Mouse (Mus musculus): Measurements from ENCODE around the gene Fam234a. TPM values are rescaled to one million over a fixed set of nuclear protein-coding genes. Genes with fewer than 3 reads are reported as not detected.

The Fam234a gene
- polyA plus RNA-seq, 1 experiment from 2014 or later: 30.8 TPM

- H3K27ac ChIP-seq: peak within 1 kb of the TSS; percentile 98
- ATAC-seq (ENCODE audit: low FRiP score): peak; percentile 97
- under 1% methylated on average over 43 of the region's 43 CpGs for WGBS
- peaks cover 19% of the 10 kb centered on the region for H3K4me1 ChIP-seq (replicated peaks)
- H3K27me3 ChIP-seq: 0 out of 2 replicates have a peak, but pooled peaks cover 7% of the 10 kb centered on the region
- peak within 1 kb of the TSS; percentile 86 for H3K4me2 ChIP-seq
- peak within 1 kb of the TSS; percentile 97 for H3K4me3 ChIP-seq
- H3K9ac ChIP-seq: peak within 1 kb of the TSS; percentile 97
- H3K36me3 ChIP-seq: peaks cover 16% of the 10 kb centered on the region
- no peaks in the 10 kb centered on the region for H3K9me3 ChIP-seq
These were observed 8.7 kb upstream of the Fam234a start, which contains the start of gene Luc7l for GRCm38 (mm10) chr17:26252539-26253251. Luc7l (plus strand) TSS chr17:26252896.

- 50% methylated on average over 4 of the region's 4 CpGs for WGBS
- Histone ChIP-seq H3K4me3 (peak overlapping the region; percentile 97), H3K4me2 (peak overlapping the region; percentile 86), H3K36me3 (peaks cover 9% of the 10 kb centered on the region), H3K9ac (no peak overlapping the region), H3K9me3 (no peaks in the 10 kb centered on the region), H3K4me1 (replicated peaks) (peaks cover 19% of the 10 kb centered on the region), H3K27ac (peak overlapping the region; percentile 98), H3K27me3 (0 out of 2 replicates have a peak, but pooled peaks cover 10% of the 10 kb centered on the region)
- no peak for ATAC-seq (ENCODE audit: low FRiP score)
These were observed 8.0 kb upstream of the Fam234a start for GRCm38 (mm10) chr17:26251886-26252538.

DNA sequence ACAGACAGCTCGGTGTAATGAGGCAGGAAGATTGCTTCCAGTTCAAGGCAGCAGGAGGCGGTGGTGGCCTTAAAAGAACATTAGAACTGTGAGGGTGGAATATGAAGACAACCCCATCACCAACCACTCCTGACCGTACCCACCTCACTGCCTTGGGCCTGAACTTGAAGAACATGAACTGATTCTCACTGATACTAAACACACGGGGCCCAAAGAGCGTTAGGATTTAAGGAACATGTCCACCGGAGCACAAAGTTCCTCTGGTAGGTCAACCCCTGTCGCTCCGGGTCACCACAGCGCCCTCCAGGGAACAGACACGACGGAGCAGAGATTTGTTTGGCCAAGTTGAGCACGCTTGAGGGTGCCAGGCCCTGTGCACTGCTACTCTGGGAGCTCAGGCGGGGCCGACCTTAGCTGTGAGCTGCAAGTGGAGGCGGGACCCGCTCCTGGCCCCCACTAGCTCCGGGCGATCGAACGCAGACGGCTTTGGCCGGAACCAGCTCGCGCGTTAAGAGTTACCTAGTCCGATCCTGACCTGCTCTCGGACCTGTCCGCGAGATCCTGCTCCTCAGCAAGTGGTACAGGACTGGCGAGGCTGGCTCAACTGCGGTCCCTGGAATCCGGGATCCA lies 456 bp downstream of the Fam234a start:
- Histone ChIP-seq H3K4me2 (peak overlapping the region; percentile 84), H3K4me3 (peak overlapping the region; percentile 75), H3K9me3 (no peaks in the 10 kb centered on the region), H3K36me3 (no peaks in the 10 kb centered on the region), H3K4me1 (replicated peaks) (peaks cover 23% of the 10 kb centered on the region), H3K9ac (peak overlapping the region; percentile 88), H3K27ac (peak overlapping the region; percentile 85), H3K27me3 (0 out of 2 replicates have a peak, but pooled peaks cover 6% of the 10 kb centered on the region)
- peak; percentile 85 for ATAC-seq (ENCODE audit: low FRiP score)
- WGBS: 1% methylated on average over 31 of the region's 32 CpGs

DNA sequence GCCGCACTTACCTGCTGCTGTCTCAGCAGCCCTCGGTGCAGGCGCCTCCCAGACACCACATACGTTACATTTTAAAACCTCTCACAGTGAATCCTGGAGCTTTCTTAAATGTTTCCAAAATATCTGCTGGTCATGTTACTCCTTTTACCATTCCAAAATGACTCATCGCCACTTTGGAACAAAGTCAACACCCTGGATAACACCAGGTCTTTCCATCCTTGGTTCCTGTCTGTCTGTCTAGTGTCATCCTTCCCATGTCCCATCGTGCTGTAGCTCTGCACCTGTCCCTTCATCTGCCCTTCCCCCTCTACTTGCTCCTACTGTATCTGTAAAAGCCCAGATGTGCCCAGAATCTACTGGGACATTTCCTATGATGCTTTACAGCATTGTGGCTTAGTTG lies 3.1 kb downstream of the Fam234a start:
- H3K9ac ChIP-seq: no peak overlapping the region

GRCm38 (mm10) chr17:26240120-26240790 lies 3.8 kb downstream of the Fam234a start:
- 90% methylated on average over 6 of the region's 6 CpGs for WGBS
- H3K4me1 ChIP-seq (replicated peaks): peaks cover 26% of the 10 kb centered on the region
- H3K27me3 ChIP-seq: no peaks in the 10 kb centered on the region
- no peaks in the 10 kb centered on the region for H3K36me3 ChIP-seq
- no peak overlapping the region for H3K4me3 ChIP-seq
- no peaks in the 10 kb centered on the region for H3K9me3 ChIP-seq
- H3K9ac ChIP-seq: no peak overlapping the region
- H3K4me2 ChIP-seq: no peak overlapping the region
- no peak for ATAC-seq (ENCODE audit: low FRiP score)
- H3K27ac ChIP-seq: no peak overlapping the region

More for the DNA sequence above, 3.1 kb downstream of the Fam234a start:
- no peak overlapping the region for H3K4me2 ChIP-seq
- H3K27me3 ChIP-seq: no peaks in the 10 kb centered on the region
- no peak overlapping the region for H3K27ac ChIP-seq
- 83% methylated on average over 6 of the region's 6 CpGs for WGBS
- no peaks in the 10 kb centered on the region for H3K9me3 ChIP-seq
- H3K4me3 ChIP-seq: no peak overlapping the region
- H3K4me1 ChIP-seq (replicated peaks): peaks cover 23% of the 10 kb centered on the region
- ATAC-seq (ENCODE audit: low FRiP score): no peak
- H3K36me3 ChIP-seq: no peaks in the 10 kb centered on the region

- Histone ChIP-seq H3K9me3 (no peaks in the 10 kb centered on the region), H3K4me2 (no peak overlapping the region), H3K36me3 (no peaks in the 10 kb centered on the region), H3K9ac (no peak overlapping the region), H3K4me3 (no peak overlapping the region), H3K4me1 (replicated peaks) (peaks cover 30% of the 10 kb centered on the region), H3K27me3 (no peaks in the 10 kb centered on the region), H3K27ac (no peak overlapping the region)
- no peak for ATAC-seq (ENCODE audit: low FRiP score)
- WGBS: 68% methylated on average over 2 of the region's 2 CpGs
These were observed 4.5 kb downstream of the Fam234a start for GRCm38 (mm10) chr17:26239551-26239950.

DNA sequence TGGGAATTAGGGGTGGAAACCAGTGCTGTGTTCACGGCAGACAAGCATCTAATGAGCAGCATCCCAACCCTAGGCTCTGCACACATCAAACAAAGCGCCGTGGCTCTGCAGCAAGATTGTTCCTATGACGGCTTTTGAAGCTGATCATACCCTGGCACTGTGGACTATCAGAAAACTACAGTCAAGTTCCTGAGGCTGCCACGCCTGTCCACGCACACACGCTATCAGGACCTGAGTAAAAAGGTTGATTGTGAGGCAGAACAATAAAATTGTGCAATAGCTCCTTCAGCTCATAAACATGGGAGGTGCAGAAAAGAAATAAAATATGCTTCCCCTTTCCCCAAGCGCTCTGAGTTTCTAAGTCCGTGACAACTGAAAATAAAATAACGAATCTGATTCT lies 6.4 kb downstream of the Fam234a start:
- Histone ChIP-seq H3K4me2 (no peak overlapping the region), H3K27me3 (no peaks in the 10 kb centered on the region), H3K9me3 (no peaks in the 10 kb centered on the region), H3K36me3 (no peaks in the 10 kb centered on the region), H3K4me1 (replicated peaks) (peaks cover 22% of the 10 kb centered on the region), H3K9ac (no peak overlapping the region), H3K27ac (no peak overlapping the region), H3K4me3 (no peak overlapping the region)
- ATAC-seq (ENCODE audit: low FRiP score): no peak
- 88% methylated on average over 10 of the region's 10 CpGs for WGBS

DNA sequence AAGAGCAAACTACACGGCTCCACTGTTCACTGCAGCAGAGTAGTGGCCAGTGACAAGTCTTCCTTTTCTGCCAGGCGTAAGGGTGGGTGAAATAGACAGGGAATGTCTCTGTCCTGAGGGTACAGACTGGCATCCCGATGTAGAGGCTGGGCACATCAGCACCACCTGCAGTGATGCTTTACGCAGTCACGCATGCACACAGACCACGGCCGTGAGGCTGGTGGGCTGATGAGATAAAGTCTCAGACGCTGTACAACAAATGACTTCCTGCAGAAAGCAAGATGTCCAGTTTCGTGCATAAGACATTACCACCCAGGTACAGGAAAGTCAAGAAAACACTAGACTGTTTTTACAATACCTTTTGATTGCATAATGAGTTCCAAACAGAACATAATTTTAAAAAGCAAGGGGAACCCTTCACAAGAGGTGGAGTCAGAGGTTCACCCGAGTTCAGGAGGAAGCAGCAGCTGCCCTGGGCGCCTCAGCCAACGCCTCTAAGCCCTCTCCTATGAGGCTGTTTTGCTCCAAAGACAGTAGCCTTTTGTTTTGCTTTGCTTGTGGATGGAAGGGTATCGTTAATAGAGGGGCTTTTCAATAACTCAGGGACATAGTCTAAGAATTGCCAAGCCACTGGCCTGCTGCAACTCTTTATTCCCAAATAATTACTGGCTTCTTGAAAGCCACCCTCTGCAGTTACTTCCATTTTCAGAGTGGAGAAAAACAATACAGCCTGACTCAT lies 8.8 kb downstream of the Fam234a start:
- 0 out of 2 replicates have a peak overlapping the region, but pooled peaks have one; percentile 2 for H3K9ac ChIP-seq
- H3K4me3 ChIP-seq: no peak overlapping the region
- H3K36me3 ChIP-seq: no peaks in the 10 kb centered on the region
- no peaks in the 10 kb centered on the region for H3K27me3 ChIP-seq
- 56% methylated on average over 13 of the region's 13 CpGs for WGBS
- no peaks in the 10 kb centered on the region for H3K9me3 ChIP-seq
- no peak overlapping the region for H3K27ac ChIP-seq
- peaks cover 10% of the 10 kb centered on the region for H3K4me1 ChIP-seq (replicated peaks)
- no peak overlapping the region for H3K4me2 ChIP-seq
- ATAC-seq (ENCODE audit: low FRiP score): no peak

GRCm38 (mm10) chr17:26234386-26234785 lies 9.7 kb downstream of the Fam234a start:
- H3K27ac ChIP-seq: no peak overlapping the region
- no peak overlapping the region for H3K4me3 ChIP-seq
- H3K36me3 ChIP-seq: no peaks in the 10 kb centered on the region
- no peaks in the 10 kb centered on the region for H3K27me3 ChIP-seq
- ATAC-seq (ENCODE audit: low FRiP score): no peak
- H3K4me2 ChIP-seq: no peak overlapping the region
- H3K9ac ChIP-seq: no peak overlapping the region
- peaks cover 7% of the 10 kb centered on the region for H3K4me1 ChIP-seq (replicated peaks)
- 94% methylated on average over 8 of the region's 8 CpGs for WGBS
- H3K9me3 ChIP-seq: no peaks in the 10 kb centered on the region

GRCm38 (mm10) chr17:26232863-26233262 lies 11.2 kb downstream of the Fam234a start:
- H3K36me3 ChIP-seq: no peaks in the 10 kb centered on the region
- no peak overlapping the region for H3K4me3 ChIP-seq
- no peak overlapping the region for H3K27ac ChIP-seq
- no peak for ATAC-seq (ENCODE audit: low FRiP score)
- WGBS: 75% methylated on average over 8 of the region's 8 CpGs
- H3K4me1 ChIP-seq (replicated peaks): peaks cover 7% of the 10 kb centered on the region
- H3K27me3 ChIP-seq: no peaks in the 10 kb centered on the region
- H3K9ac ChIP-seq: no peak overlapping the region
- H3K9me3 ChIP-seq: no peaks in the 10 kb centered on the region
- H3K4me2 ChIP-seq: no peak overlapping the region

DNA sequence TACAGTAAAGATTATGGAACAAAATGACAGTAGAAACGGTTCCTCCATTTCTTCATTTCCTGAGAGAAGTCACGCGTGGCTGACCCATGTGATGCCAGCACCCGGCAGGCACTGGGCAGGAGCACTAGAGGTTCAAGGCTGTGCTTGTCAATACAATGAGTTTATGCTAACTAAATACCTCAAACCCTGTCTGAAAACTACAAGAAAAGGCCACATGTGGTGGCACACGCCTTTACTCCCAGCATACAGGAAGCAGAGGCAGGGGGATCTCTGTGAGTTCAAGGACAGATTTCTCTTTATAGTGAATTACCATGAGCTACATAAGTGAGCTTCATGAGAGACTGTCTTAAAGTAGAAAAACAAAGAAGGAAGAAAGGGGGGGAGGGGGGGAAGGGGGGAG lies 12.9 kb downstream of the Fam234a start:
- ATAC-seq (ENCODE audit: low FRiP score): no peak
- Histone ChIP-seq H3K9ac (no peak overlapping the region), H3K27ac (no peak overlapping the region), H3K36me3 (no peaks in the 10 kb centered on the region), H3K9me3 (no peaks in the 10 kb centered on the region), H3K27me3 (no peaks in the 10 kb centered on the region), H3K4me3 (no peak overlapping the region), H3K4me2 (no peak overlapping the region), H3K4me1 (replicated peaks) (peaks cover 7% of the 10 kb centered on the region)
- 88% methylated on average over 5 of the region's 5 CpGs for WGBS
